Mouse (Mus musculus) C2C12 (cell line): ENCODE data around the gene Ccdc93.

Experiments
- CEBPB ChIP-seq: IDR thresholded peaks from one replicate; pipeline ENCODE4 v1.6.1; 2011; ENCODE audit warnings: low read depth, mild to moderate bottlenecking, control low read depth, moderate library complexity
- CTCF ChIP-seq: IDR thresholded peaks from one replicate; pipeline ENCODE4 v1.5.1; 2011; ENCODE audit not compliant: control insufficient read depth, insufficient read depth, insufficient read length
- MAX ChIP-seq: IDR thresholded peaks from one replicate; pipeline ENCODE4 v1.6.1; 2011; ENCODE audit warnings: mild to moderate bottlenecking, control low read depth
- MYOD1 ChIP-seq: IDR thresholded peaks from one replicate; pipeline ENCODE4 v1.6.1; 2011; ENCODE audit warnings: low read depth; ENCODE audit not compliant: control insufficient read depth, insufficient read length
- MYOG ChIP-seq: IDR thresholded peaks from one replicate; pipeline ENCODE4 v1.6.1; 2011; ENCODE audit not compliant: control insufficient read depth, insufficient read length; ENCODE audit errors: extremely low read depth

DNA sequence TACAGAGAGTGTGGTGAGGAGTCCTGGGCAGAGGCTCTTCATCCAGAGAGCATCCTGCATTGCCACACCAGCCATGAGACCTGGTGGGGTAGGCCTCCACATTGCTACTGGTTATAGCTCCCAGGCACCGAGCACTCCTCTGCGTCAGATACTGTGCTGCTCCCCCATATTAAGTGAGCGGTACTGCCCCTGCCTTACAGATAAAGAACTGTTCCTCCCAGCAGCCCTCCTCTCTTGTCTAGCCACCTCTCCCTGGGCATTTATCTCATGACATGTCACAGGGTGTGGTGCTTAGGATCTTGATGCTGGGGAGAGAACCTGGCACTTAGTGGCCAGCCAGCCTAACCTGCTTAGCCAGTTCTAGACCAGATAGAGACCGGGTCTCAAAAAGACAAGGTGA is 66.2 kb downstream of the Ccdc93 start:
- TF ChIP-seq CTCF (no peak), CEBPB (no peak), MYOD1 (no peak), MYOG (no peak), MAX (no peak)
